Mouse (Mus musculus) G1E-ER4 (cell line): ENCODE results near the gene Rnf128. TPM values are rescaled to one million over a fixed set of nuclear protein-coding genes. Genes with fewer than 3 reads are reported as not detected.

Experiments used
- GATA1 ChIP-seq: IDR thresholded peaks from one replicate; pipeline ENCODE4 v1.8.0; 2012; ENCODE audit warnings: low read length, inconsistent platforms
- polyA plus RNA-seq: library from polyadenylated mRNA; stranded (reverse); fragments of >175 nt; gene quantifications from 2 replicates; pipeline ENCODE4 v1.2.3, GENCODE M21; 2012

Rnf128 gene
- polyA plus RNA-seq, 1 experiment, result 17.6 TPM

DNA sequence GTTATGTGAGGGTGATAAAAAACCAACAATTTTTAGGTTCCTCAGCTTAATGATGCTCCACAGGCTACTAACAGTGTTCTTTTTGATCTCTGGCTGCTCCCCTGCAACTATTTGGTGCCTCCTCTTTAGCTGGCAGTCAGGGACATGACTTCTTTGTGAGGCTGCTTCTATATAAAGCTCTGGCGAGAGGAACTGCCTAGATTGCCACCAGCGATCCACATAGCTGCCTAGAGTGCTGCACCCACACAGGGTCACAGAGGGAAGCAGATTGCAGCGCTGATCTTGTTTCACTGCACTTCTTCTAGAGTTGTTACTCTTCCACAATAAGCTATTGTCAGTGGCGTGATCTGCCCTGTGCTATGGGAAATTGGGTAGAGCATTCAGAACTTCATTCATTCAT lies 20.5 kb downstream of the Rnf128 start:
- TF ChIP-seq GATA1, result no peak

DNA sequence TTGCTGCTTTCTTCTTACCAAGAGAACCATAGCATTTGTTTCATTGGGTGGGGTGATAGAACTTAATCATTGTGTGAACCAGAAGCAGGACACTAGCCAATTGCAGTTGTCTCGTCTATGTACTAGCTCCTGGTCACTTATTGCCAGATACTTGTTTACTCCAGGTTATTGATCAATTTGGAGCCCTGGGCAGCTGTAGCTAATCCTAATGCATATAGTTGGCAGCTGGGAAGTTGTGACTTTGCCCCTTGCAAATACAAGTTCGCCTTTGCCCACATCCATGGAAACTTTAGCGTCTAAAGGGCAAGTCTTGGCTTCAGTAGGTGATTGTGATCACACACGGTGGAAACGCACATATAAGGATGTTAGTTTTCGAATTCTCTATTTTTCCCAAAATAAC lies 33.3 kb downstream of the Rnf128 start:
- no peak for TF ChIP-seq GATA1

DNA sequence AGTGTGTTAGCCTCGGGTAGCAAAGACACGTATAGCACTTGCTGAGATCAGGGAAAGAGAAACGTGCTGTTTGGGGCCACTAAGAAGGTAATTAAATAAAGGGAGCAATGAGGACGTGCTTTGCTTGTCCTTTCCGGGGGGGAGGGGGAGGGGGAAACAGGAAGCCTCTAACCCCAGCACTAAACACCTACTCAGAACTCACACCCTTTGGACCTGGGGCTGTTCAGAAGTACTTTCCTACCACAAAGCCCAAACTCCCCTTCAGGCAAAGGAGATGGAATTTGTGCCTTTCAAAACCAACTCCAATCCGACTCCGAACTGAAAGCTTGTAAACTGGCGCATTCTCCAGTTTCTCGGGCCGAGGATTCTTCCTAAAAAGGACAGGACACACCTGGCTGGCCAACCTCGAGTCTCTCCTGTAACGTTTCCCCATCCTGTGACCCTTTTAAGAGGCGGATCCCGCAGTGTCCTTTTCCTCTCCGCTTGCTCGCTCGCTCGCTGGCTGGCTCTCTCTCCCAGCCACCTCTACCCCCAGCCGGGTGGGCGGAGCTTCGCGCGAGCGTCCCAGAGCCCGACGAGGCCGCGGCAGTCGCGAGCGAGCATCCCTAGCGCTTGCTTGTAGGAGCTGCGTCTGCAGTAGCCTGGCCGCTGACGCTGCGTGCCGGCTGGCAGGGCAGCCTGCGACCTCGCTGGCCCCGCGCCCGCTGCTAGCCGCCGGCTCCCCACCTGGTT lies 47.1 kb downstream of the Rnf128 start:
- TF ChIP-seq GATA1, result no peak

DNA sequence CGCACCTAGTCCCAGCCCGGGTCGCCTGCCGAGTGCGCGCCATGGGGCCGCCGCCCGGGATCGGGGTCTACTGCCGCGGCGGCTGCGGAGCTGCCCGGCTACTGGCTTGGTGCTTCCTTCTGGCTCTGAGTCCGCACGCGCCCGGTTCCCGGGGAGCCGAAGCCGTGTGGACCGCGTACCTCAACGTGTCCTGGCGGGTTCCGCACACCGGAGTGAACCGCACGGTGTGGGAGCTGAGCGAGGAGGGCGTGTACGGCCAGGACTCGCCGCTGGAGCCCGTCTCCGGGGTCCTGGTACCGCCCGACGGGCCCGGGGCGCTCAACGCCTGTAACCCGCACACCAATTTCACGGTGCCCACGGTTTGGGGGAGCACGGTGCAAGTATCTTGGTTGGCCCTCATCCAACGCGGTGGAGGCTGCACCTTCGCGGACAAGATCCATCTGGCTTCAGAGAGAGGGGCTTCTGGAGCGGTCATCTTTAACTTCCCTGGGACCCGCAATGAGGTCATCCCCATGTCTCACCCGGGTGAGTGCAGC lies 47.7 kb downstream of the Rnf128 start:
- no peak for TF ChIP-seq GATA1

DNA sequence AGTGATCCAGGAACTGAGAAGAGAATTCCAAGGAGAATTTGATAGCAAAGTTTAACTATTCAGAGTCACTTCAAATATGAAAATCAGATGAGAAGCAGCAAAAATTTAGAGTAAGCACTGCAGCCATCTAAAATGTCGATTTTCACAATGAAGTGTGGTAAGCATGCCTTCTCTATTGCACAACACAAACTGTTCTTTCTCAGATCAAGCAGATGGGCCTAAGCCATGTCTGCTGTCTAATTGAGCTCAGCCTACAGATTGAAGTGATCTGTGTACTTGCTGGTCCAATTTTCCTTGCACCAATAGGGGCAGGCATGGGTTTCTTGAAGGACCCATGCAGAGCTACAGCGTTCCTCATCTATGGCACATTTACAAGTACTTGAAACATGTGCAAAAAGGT lies 51.6 kb downstream of the Rnf128 start:
- TF ChIP-seq GATA1, result no peak

DNA sequence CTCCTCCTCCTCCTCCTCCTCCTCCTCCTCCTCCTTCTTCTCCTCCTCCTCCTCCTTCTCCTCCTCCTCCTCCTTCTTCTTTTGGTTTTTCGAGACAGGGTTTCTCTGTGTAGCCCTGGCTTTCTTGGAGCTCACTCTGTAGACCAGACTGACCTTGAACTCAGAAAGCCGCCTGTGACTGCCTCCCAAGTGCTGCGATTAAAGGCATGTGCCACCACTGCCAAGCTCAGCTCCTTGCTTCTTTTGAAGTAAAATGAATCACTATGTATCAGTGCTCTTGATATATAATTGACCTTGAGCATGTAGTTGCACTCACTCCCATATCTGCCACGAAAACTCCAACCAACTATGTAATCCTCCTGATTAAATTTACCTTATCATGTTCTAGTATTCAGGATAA lies 59.0 kb downstream of the Rnf128 start:
- no peak for TF ChIP-seq GATA1

DNA sequence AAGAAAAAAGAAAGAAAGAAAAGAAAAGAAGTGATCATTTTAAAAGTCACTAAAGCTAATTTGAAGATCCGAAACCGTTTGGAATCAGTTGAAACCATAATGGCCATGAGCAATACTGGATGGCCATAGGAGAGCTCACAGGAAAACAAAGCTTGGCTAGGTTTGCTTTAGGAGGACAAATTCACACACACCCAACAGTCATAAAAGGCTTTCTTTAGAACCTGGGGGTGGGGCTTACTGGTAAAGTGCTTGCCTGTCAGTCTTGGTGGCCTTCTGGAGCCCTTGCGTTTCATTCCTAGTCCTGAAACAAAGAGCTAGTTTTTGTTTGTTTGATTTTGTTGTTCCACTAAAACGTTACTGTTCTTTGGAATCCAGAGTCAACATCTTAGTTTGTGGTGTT lies 71.6 kb downstream of the Rnf128 start:
- no peak for TF ChIP-seq GATA1

DNA sequence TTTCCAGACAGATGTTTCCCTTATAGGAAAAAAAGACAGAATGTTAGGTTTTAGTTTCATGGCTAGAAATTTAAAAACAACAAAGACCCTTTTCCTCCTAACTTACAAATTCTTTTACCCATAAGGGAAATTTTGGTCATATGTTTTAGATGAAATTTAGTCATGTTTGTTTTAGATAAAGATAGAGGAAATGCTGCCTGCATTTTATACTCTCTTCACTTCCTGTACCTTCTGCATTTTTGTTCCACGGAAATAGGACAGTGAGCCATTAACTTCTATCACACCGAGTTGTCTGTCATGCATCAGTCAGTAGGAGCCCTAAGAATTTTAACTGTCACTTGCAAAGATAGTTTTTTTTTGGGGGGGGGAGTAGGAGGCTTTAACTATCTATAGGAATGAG lies 76.6 kb downstream of the Rnf128 start:
- no peak for TF ChIP-seq GATA1

DNA sequence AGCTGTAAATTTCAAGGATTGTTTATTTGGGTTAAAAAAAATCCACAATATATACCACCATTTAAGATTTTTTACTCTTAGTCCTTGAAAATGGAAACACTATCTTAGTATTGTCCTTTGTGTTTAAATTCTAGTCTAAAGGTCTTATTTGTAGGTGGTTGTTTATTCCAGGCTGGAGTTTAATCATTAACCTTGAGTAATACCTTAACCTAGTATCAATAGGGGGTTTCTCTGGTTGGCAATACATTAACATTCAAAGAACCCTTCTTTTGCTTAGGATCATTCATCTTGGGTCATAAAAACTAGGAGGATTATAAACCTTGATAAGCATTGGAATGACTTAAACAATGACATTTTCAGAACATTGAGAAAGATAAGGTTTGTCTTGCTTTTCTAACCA lies 77.3 kb downstream of the Rnf128 start:
- TF ChIP-seq GATA1, result no peak

DNA sequence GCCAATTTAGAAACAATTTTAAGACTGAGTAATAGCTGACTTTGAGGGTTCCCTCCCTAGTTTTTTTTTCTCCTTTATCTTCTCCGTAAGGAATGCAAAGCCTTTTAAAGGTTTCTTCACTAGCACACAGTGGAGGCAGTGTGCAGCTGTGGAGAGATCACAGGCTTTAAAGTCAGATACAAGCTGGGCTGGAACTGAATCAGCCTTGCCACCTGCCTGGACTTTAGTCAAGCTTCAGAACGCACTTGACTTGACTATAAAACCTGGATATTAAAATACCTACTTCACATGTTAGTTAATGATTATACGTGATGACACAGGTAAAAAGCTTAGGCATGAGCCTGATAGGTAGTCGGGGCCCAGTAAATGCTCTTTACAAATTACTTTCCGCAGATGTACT lies 89.1 kb downstream of the Rnf128 start:
- TF ChIP-seq GATA1, result no peak

DNA sequence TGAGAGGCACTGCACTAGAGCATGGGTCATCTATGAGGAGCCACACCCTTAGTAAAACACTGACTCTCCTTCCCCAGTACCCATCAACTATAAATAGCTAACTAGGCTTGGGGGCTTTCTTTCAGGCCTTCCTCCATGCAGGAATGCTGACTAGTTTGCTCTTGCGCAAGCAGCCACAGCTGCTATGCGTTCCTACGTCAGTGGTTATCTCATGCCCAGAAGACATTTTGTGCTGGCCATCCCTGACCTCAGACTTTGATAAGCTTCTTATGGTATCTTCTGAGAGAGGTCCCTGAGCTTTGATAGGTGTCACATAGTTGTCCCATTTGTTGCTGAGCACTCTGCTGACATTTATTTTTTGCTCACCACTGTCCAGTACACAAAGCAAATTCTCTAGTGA lies 90.2 kb downstream of the Rnf128 start:
- peak; percentile 63 for TF ChIP-seq GATA1

DNA sequence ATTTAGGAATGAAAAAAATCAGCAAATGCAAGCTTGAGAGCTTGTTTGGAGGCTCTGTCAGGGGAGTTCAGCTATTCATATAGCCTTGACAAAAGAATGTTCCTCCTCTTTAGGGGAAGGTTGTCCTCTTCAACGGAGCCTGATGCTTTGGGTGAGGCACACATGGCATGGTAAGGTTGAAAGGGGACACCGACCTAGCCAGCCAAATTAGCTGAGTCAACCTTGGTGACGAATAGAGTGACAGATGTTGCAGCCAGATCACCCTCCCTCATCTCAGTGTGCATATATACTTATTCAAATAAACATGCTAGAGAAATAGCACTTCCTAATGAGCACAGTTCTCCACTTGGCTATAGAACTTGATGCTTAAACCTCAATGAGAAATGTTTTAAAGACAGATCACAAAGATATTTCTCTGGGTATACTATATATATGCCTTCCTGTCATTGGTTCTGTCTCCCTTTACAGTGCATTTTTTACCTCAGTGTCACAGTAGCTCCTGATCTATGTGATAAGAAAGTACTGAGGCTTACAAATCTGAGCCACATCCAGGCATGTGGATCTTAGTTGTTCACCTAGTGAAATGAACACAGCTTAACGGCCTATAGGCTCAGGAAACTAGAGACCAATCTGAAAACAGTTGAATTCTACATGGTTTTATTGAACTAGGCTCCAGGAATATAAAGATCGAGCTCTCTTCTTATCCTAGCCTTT lies 91.4 kb downstream of the Rnf128 start:
- no peak for TF ChIP-seq GATA1

DNA sequence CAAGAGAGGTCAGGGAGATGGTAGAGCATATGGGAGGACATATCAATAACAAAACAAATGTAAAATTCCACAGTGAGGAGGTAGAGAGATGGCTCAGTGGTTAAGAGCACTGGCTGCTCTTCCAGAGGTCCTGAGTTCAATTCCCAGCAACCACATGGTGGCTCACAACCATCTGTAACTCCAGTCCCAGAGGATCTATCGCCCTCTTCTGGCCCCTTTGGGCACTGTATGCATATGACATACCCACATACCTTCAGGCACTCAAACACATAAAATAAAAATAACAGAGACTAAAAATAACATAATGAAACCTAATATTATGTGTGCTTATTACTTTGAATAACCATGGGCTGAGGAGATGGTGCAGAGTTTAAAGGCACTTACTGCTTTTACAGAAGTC lies 99.0 kb downstream of the Rnf128 start:
- TF ChIP-seq GATA1, result no peak

DNA sequence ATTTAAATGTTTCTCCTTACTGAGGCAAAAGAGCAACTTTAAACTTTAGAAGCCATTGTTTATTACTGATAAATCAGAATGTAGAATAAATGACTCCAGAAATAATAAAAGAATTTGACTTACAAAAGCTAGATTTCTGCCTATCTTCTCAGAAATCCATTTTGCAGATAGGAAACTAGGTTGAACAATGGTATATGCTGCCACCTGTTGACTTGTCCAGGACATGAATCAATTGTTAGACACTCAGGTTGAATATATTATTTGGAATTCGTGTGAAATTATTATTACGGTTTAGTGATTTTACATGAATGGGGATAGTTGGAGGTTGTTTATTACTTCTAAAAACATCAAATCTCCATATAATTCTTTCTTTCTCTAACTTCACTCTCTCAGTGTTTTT lies 102.7 kb downstream of the Rnf128 start:
- TF ChIP-seq GATA1, result no peak

DNA sequence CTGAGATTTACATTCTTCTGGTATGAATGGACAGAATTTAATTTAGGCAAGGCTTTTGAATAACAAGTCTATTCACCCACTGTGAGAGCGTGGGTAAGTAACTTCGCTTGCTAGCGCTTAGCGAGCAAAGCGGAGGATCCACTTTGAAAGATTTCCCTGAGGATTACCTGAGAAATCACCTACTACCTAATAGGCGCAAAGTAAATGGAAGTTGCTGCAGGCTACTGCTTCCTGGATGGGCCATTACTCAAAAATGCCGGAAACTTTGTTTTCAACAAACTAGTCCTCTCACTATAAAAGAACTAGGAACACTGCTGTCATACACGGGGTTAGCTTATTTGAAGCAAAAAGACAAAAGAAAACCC lies 121.3 kb downstream of the Rnf128 start:
- no peak for TF ChIP-seq GATA1

DNA sequence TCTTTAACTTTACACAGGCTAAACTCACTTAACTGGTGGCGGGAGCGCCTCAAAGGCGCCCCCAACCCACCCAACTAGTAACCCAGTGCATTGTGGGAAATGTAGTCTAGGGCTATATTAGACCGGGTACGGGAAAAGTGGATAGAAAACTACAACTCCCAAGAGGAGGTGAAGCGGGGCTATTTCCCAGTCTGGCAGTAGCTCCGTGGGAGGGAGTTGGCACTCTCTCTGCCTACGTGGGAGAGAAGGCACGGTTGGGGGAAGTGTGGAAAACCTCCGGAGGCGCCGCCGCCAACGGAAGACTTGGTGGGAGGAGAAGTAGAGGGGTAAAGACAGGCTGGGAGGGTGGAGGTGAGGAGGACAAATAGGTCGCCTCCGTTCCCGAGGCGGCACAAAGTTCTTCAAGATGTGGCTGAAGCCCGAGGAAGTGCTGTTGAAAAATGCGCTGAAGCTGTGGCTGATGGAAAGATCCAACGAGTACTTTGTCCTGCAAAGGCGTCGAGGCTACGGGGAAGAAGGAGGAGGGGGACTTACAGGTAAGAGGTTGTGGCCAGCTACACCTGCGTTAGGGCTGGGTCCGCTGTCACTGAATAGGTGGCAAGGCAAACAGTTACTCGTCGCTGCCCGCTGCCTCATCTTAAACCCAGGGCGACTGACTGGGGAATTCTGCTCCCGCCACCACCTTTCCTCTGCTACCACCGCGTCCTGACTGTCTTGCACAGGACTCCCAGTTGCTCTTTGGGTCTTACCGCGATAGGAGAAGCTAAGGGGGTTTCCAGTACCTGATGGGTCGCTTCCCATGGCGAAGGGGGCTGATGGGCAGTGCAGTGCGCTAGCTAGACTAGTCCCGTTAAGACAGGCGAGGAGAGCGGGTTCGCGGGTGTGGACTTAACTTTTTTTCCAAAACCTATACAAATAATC lies 121.9 kb downstream of the Rnf128 start, which contains the start of gene Tbc1d8b:
Gene Tbc1d8b (plus strand): TSS at position 222 of the 921 bp plus-strand sequence.
- TF ChIP-seq GATA1, result no peak
